Mouse (Mus musculus) liver, adult 2 months (tissue): ENCODE measurements around the gene Uggt1. TPM values are rescaled to one million over a fixed set of nuclear protein-coding genes. Genes with fewer than 3 reads are reported as not detected.

Experiments used
- DNase-seq: peaks from one replicate; pipeline ENCODE4 v3.0.0-alpha.2; 2011; ENCODE audit warnings: low read depth, low spot score; ENCODE audit errors: extremely low read depth
- H3K27ac ChIP-seq: fragments of 200-500 bp; replicated peaks from 2 replicates; pipeline ENCODE4 v1.5.1; 2012; ENCODE audit warnings: low read depth, mild to moderate bottlenecking, control low read depth, inconsistent platforms, low read length; ENCODE audit not compliant: insufficient read depth
- H3K27me3 ChIP-seq: fragments of 200-500 bp; 2 replicates; pipeline ENCODE4 v1.6.1; 2012; ENCODE audit warnings: mild to moderate bottlenecking, moderate library complexity, low read length, inconsistent platforms; ENCODE audit not compliant: control insufficient read depth, insufficient read depth
- H3K36me3 ChIP-seq: fragments of 200-500 bp; 2 replicates; pipeline ENCODE4 v1.6.1; 2012; ENCODE audit warnings: low read length, inconsistent platforms; ENCODE audit not compliant: control insufficient read depth, insufficient read depth
- H3K4me1 ChIP-seq: fragments of 200-500 bp; 2 replicates; pipeline ENCODE4 v1.6.1; 2011; ENCODE audit warnings: low read length; ENCODE audit not compliant: control insufficient read depth, insufficient read depth
- H3K4me3 ChIP-seq: fragments of 200-500 bp; 2 replicates; pipeline ENCODE4 v1.5.1; 2011; ENCODE audit warnings: low read depth, mild to moderate bottlenecking, control low read depth, low read length, moderate library complexity; ENCODE audit not compliant: insufficient read depth
- H3K79me2 ChIP-seq: fragments of 200-500 bp; 2 replicates; pipeline ENCODE4 v1.6.1; 2012; ENCODE audit warnings: inconsistent platforms, mild to moderate bottlenecking, low read length, moderate library complexity; ENCODE audit not compliant: control insufficient read depth, insufficient read depth
- H3K9ac ChIP-seq: fragments of 200-500 bp; 2 replicates; pipeline ENCODE4 v1.6.1; 2012; ENCODE audit warnings: low read depth, mild to moderate bottlenecking, control low read depth, inconsistent platforms, low read length
- CTCF ChIP-seq: fragments of 200-500 bp; IDR thresholded peaks from 2 replicates; pipeline ENCODE4 v1.5.1; 2011; ENCODE audit warnings: low read depth, low read length, control low read depth
- POLR2A ChIP-seq: fragments of 200-500 bp; IDR thresholded peaks from 2 replicates; pipeline ENCODE4 v1.6.1; 2011; ENCODE audit warnings: low read length, control low read depth; ENCODE audit not compliant: insufficient read depth; ENCODE audit errors: extremely low read depth
- WGBS: fragments of 180-500 bp; shearing (Covaris S2); methylation state at CpG from one replicate; pipeline ENCODE4 v1.1.7; 2018; 5-methylcytosine and 5-hydroxymethylcytosine counted together
- polyA plus RNA-seq: library from polyadenylated mRNA; depleted of rRNA; stranded (reverse); fragments of >200 nt; gene quantifications from 2 replicates; pipeline ENCODE4 v1.2.3, GENCODE M21; 2012; rRNA removed
- total RNA-seq: library from RNA; depleted of rRNA; stranded (reverse); fragments of >200 nt; gene quantifications from 2 replicates; pipeline ENCODE4 v1.2.3, GENCODE M21; 2014; rRNA removed

Gene Uggt1
- total and polyA plus RNA-seq, 2 experiments, result 11.6 to 44.5 TPM

- Histone ChIP-seq H3K4me1 (peaks cover 53% of the 10 kb centered on the region), H3K27me3 (no peaks in the 10 kb centered on the region), H3K79me2 (peaks cover 69% of the 10 kb centered on the region), H3K27ac (peak overlapping the region; percentile 69), H3K9ac (no peak overlapping the region), H3K4me3 (no peak overlapping the region), H3K36me3 (peaks cover 9% of the 10 kb centered on the region)
- TF ChIP-seq CTCF (no peak), POLR2A (no peak)
- DNase-seq, result peak; percentile 82
- 31% methylated on average over 8 of the region's 8 CpGs for WGBS
Measured at GRCm38 (mm10) chr1:36093741-36094140, 150.8 kb downstream of the Uggt1 start.

GRCm38 (mm10) chr1:36091246-36091645 is 153.3 kb downstream of the Uggt1 start:
- no peak overlapping the region for H3K9ac ChIP-seq
- H3K79me2 ChIP-seq, result peaks cover 70% of the 10 kb centered on the region
- 75% methylated on average over 6 of the region's 6 CpGs for WGBS
- no peak for DNase-seq
- TF ChIP-seq POLR2A (no peak), CTCF (no peak)
- peaks cover 9% of the 10 kb centered on the region for H3K36me3 ChIP-seq
- no peak overlapping the region for H3K4me3 ChIP-seq
- H3K27me3 ChIP-seq, result no peaks in the 10 kb centered on the region
- H3K4me1 ChIP-seq, result peaks cover 53% of the 10 kb centered on the region
- H3K27ac ChIP-seq, result no peak overlapping the region

- no peaks in the 10 kb centered on the region for H3K27me3 ChIP-seq
- peaks cover 10% of the 10 kb centered on the region for H3K36me3 ChIP-seq
- no peak for DNase-seq
- no peak overlapping the region for H3K9ac ChIP-seq
- H3K4me3 ChIP-seq, result no peak overlapping the region
- WGBS, result 74% methylated on average over 4 of the region's 4 CpGs
- H3K27ac ChIP-seq, result peak overlapping the region; percentile 11; the same call in 1 of the 2 replicates
- H3K79me2 ChIP-seq, result peaks cover 67% of the 10 kb centered on the region
- peaks cover 53% of the 10 kb centered on the region for H3K4me1 ChIP-seq
- no peak for TF ChIP-seq POLR2A
- TF ChIP-seq CTCF, result no peak
Measured at GRCm38 (mm10) chr1:36090722-36091110, 153.8 kb downstream of the Uggt1 start.

Other genes starting within 250 kb of the Uggt1 start
- 40.2 and 43.7 TPM in 2 replicates for gene Hs6st1, start 176.3 kb downstream of the Uggt1 start, total RNA-seq
- 110 and 121 TPM in 2 replicates for gene Hs6st1, start 176.3 kb downstream of the Uggt1 start, polyA plus RNA-seq
- 3.3 and 4.0 TPM in 2 replicates for gene Neurl3, start 30.0 kb upstream of the Uggt1 start, total RNA-seq
- gene Neurl3, start 30.0 kb upstream of the Uggt1 start, polyA plus RNA-seq, result 3.6 and 5.3 TPM in 2 replicates
- gene Arid5a, start 63.0 kb upstream of the Uggt1 start, total RNA-seq, result 0.67 and 1.7 TPM in 2 replicates
- gene Arid5a, start 63.0 kb upstream of the Uggt1 start, polyA plus RNA-seq, result 1.7 and 3.8 TPM in 2 replicates
- 14.9 and 21.7 TPM in 2 replicates for gene Kansl3, start 124.5 kb upstream of the Uggt1 start, total RNA-seq
- gene Kansl3, start 124.5 kb upstream of the Uggt1 start, polyA plus RNA-seq, result 20.8 and 25.4 TPM in 2 replicates
- not detected in 2 replicates for gene Fer1l5, start 127.6 kb upstream of the Uggt1 start, total RNA-seq
- not detected in 2 replicates for gene Fer1l5, start 127.6 kb upstream of the Uggt1 start, polyA plus RNA-seq
- gene Lman2l, start 200.6 kb upstream of the Uggt1 start, total RNA-seq, result 5.1 and 7.9 TPM in 2 replicates
- 7.7 and 9.3 TPM in 2 replicates for gene Lman2l, start 200.6 kb upstream of the Uggt1 start, polyA plus RNA-seq
- gene Cnnm4, start 226.9 kb upstream of the Uggt1 start, total RNA-seq, result 2.3 and 3.9 TPM in 2 replicates
- 2.4 and 2.7 TPM in 2 replicates for gene Cnnm4, start 226.9 kb upstream of the Uggt1 start, polyA plus RNA-seq